Mouse (Mus musculus): ENCODE data around the gene Asic2. TPM values are rescaled to one million over a fixed set of nuclear protein-coding genes. Genes with fewer than 3 reads are reported as not detected.

Gene Asic2
- 1.7 and 2.0 TPM in 2 replicates for polyA plus RNA-seq (2016; fragmentation: Nextera tagmentation; extraction: Ambion mirVana)

DNA sequence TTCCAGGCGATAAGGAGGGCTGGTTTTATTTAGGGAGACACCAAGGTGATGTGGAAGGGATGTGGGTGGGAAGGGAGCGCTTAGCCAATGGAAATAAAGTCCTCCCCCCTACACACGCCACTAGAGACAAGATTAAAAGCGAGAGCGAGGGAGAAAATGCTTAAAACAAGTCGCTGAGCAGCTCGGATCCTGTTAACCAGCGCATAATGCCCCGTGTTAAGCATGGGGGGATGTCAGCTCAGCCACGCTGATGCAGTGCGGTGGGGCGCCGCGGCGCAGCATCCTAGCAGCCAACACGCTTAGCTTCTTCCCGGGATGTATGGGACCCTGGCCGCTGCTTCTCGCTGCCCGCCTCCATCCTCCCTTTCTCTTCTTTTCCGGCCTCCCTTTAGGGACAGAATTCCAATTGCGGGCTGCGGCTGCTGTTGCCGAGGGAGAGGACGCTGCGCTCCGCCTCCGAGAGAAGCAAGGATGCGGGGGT lies at the start of gene Asic2:
Asic2 (minus strand) TSS at position 57 of the 481 bp plus-strand sequence.
- H3K4me3 ChIP-seq = peak within 1 kb of the TSS; percentile 57
- WGBS = under 1% methylated on average over 29 of the region's 29 CpGs
- peak; percentile 42 for DNase-seq (ENCODE audit: low spot score)
- peaks cover 64% of the 10 kb centered on the region for H3K27me3 ChIP-seq (ENCODE audit: low read depth, poor library complexity, severe bottlenecking)
- H3K4me1 ChIP-seq = peaks cover 35% of the 10 kb centered on the region
- H3K36me3 ChIP-seq = no peaks in the 10 kb centered on the region
- no peaks in the 10 kb centered on the region for H3K9me3 ChIP-seq (replicated peaks)
- peak within 1 kb of the TSS; percentile 68 for H3K27ac ChIP-seq (replicated peaks)

DNA sequence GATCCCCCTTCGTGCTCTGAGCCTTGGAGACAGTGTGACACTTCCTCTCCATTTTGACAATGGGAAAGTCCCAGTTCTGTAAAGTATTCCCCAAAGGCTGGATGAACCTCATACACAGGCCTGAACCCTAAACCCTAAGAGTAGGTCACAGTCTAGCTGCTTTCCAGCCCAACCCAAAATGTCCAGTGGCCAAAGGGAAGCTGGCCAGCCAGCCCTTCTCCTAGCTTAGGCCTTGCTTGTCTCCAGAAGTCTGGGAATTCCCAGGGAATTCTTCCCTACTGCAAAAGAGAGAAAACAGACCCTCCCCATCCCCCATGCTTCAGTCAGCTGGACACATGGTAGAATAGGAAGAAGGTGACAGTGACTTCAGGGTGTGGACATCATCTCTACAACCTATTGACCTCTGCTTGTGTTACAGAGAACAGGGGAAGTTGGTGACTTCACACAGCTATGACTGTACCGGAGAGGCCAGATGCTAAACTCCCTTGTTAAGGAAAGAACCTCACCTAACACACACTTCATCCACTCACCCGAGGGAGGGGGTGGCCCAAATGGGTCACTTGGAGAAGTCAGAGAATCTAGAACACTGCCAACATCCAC lies 48.0 kb upstream of the Asic2 start:
- Histone ChIP-seq H3K36me3 (no peaks in the 10 kb centered on the region), H3K27ac (replicated peaks) (no peak overlapping the region), H3K27me3 (ENCODE audit: low read depth, poor library complexity, severe bottlenecking) (no peaks in the 10 kb centered on the region), H3K9me3 (replicated peaks) (no peaks in the 10 kb centered on the region), H3K4me3 (no peak overlapping the region), H3K4me1 (0 out of 2 replicates have a peak, but pooled peaks cover 2% of the 10 kb centered on the region)
- no peak for DNase-seq (ENCODE audit: low spot score)
- 86% methylated on average over 3 of the region's 3 CpGs for WGBS

DNA sequence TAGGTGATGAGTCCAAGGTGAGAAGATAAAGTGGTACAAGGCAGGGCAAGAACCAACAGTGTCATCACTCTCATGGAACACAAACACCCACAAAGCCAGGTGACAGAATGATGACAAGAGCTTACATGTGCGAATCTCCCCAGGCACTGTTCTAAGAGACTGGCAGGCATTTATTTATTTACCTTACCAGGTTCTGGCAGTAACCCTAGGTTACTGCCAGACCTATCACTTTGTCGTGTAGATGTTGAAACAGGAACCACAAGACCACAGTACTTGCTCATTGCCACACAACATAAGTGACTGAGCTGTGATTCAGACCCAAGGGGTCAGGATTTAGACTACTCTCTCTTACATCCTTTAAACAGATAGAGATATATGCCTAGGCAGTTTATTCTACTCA lies 46.8 kb upstream of the Asic2 start:
- 80% methylated on average over 2 of the region's 2 CpGs for WGBS
- no peak for DNase-seq (ENCODE audit: low spot score)
- no peaks in the 10 kb centered on the region for H3K9me3 ChIP-seq (replicated peaks)

DNA sequence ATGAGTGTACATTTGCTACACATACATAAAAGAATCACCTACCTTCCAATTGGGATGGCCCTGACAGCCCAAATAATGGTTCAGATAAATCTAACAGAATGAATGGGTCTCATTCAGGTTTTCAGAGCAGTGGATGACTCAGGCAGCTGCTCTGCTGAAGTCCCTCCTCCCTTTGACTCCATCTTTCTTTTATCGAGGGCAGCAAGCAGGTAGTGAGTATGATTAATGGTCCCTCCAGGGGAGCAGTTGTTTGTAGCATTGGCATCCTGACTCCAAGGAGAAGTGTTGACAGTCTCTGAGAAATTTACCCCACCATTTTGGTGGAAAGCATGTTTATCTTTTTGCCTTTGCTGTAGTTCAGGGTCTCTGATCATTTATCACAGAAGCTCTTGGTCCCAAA lies 45.5 kb upstream of the Asic2 start:
- DNase-seq (ENCODE audit: low spot score) = no peak
- no peaks in the 10 kb centered on the region for H3K36me3 ChIP-seq
- 0 out of 2 replicates have a peak, but pooled peaks cover 3% of the 10 kb centered on the region for H3K4me1 ChIP-seq
- H3K27ac ChIP-seq (replicated peaks) = no peak overlapping the region
- WGBS = 89% methylated on average over 1 of the region's 1 CpGs
- H3K9me3 ChIP-seq (replicated peaks) = no peaks in the 10 kb centered on the region
- H3K27me3 ChIP-seq (ENCODE audit: low read depth, poor library complexity, severe bottlenecking) = no peaks in the 10 kb centered on the region
- no peak overlapping the region for H3K4me3 ChIP-seq

More for the DNA sequence above, 46.8 kb upstream of the Asic2 start:
- no peak overlapping the region for H3K4me3 ChIP-seq
- H3K27me3 ChIP-seq (ENCODE audit: low read depth, poor library complexity, severe bottlenecking) = no peaks in the 10 kb centered on the region
- 0 out of 2 replicates have a peak, but pooled peaks cover 3% of the 10 kb centered on the region for H3K4me1 ChIP-seq
- no peaks in the 10 kb centered on the region for H3K36me3 ChIP-seq
- H3K27ac ChIP-seq (replicated peaks) = no peak overlapping the region

DNA sequence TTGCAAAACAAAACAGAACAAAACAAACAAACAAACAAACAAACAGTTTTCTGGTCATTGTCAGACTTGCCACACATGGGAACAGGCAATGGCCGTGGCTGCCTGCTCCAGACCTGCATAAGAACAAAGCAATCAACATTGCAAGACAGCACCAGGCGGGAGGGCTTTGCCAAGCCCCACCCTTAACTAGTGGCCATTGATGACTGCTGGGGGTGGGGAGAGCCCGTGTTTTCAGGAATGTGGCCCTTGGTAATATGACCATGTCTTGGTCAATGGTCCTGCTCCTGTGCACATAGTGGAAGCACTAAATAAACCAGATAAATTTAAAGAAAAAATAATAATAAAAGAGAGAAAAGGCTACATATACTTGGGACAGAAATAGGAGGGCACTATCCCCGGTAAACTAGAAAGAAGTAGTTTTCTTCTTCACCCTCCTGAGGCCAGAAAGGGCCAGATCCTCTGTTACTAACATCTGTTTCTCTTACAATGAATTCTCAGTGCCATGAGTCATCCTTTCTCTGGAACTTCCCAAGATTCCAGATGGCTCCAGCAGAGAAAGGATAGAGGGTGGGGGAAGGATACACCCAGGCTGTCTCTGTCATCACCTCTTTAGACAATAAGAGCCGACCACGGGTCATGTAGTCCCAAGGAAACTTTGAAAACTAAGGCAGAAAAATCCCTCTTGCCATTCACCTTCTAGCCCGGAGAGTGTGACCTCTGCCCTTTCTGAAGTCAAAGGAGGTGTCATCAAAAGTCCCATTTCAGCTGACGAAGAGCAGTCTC lies 43.3 kb upstream of the Asic2 start:
- Histone ChIP-seq H3K36me3 (no peaks in the 10 kb centered on the region), H3K4me3 (no peak overlapping the region), H3K4me1 (peaks cover 7% of the 10 kb centered on the region; the same call in 1 of the 2 replicates), H3K27ac (replicated peaks) (no peak overlapping the region), H3K27me3 (ENCODE audit: low read depth, poor library complexity, severe bottlenecking) (no peaks in the 10 kb centered on the region), H3K9me3 (replicated peaks) (no peaks in the 10 kb centered on the region)
- no peak for DNase-seq (ENCODE audit: low spot score)
- 74% methylated on average over 8 of the region's 8 CpGs for WGBS

DNA sequence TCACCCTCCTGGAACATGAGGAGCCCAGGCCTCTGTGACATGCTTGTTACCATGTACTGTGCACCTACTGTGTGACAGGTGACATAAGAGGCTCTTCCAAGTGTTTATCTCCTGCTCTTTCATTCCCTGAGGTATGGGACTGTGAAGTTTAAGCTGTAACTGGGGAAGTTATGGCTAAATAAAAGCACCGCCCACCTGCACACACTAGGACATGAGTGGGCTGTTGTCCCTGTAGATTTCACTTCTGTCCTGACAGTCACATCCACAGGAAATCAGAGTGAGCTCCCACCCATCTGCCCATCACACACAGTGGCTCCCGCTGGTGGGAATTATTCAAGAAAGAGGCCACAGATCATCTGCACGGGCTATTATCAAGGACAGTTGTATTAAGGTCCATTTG lies 41.9 kb upstream of the Asic2 start:
- WGBS = 89% methylated on average over 3 of the region's 3 CpGs
- DNase-seq (ENCODE audit: low spot score) = no peak
- Histone ChIP-seq H3K9me3 (replicated peaks) (no peaks in the 10 kb centered on the region), H3K4me3 (no peak overlapping the region), H3K36me3 (no peaks in the 10 kb centered on the region), H3K27ac (replicated peaks) (no peak overlapping the region), H3K4me1 (peaks cover 7% of the 10 kb centered on the region; the same call in 1 of the 2 replicates), H3K27me3 (ENCODE audit: low read depth, poor library complexity, severe bottlenecking) (no peaks in the 10 kb centered on the region)

DNA sequence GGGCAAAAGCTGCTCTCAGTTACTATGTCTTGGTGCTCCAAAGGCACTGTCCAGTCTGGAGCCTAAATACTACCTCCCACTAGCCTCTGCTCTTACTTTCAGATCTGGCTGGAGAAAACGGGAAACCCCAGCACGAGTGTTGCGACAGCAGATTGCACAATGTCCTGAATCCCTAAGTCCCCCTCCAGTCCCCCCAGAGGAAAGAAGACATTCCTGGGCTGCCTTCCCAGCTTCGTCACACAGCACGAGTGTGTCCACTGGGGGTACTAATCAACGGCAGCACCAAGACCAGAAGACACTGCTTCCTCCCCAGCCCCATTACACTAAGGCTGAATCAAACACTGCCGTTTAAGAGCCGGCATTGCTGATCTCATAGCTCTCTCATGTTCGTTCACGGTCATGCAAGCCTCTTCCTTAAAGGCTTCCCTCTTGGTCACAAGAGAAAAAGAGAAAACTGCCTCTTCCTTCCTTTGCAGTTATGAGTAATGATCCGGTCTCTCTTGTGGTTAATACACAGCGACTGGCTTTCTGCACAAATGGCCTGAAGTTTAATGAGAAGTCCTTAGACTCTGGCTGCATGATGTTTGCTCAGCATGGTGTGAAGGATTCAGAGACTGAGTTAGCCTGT lies 38.7 kb upstream of the Asic2 start:
- no peak for DNase-seq (ENCODE audit: low spot score)
- no peak overlapping the region for H3K27ac ChIP-seq (replicated peaks)
- WGBS = 76% methylated on average over 12 of the region's 12 CpGs

DNA sequence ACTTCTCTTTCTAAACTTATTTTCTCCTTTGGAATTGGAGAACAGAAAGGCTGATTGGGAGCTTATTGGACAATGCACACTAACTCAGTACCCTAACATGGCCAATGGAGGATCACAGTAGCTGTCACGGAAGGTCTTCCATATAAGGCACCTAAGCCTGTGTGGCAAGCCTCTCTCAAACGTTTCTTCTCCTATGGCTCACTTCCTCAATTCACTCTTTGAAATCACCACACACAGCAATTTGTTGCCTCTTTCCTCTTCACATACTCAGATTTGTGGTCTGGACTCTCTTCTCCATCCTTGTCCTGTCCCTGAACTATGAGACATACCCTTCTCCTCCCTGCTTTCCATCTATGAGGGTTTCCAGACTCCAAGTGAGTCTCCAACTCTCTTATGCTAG lies 36.6 kb upstream of the Asic2 start:
- DNase-seq (ENCODE audit: low spot score) = no peak
- no peak overlapping the region for H3K27ac ChIP-seq (replicated peaks)
- no peaks in the 10 kb centered on the region for H3K36me3 ChIP-seq
- no peaks in the 10 kb centered on the region for H3K27me3 ChIP-seq (ENCODE audit: low read depth, poor library complexity, severe bottlenecking)
- H3K4me1 ChIP-seq = peaks cover 4% of the 10 kb centered on the region; the same call in 1 of the 2 replicates
- H3K4me3 ChIP-seq = no peak overlapping the region
- no peaks in the 10 kb centered on the region for H3K9me3 ChIP-seq (replicated peaks)
- 70% methylated on average over 2 of the region's 2 CpGs for WGBS

More for the DNA sequence above, 38.7 kb upstream of the Asic2 start:
- no peaks in the 10 kb centered on the region for H3K9me3 ChIP-seq (replicated peaks)
- no peak overlapping the region for H3K4me3 ChIP-seq
- no peaks in the 10 kb centered on the region for H3K27me3 ChIP-seq (ENCODE audit: low read depth, poor library complexity, severe bottlenecking)
- H3K36me3 ChIP-seq = no peaks in the 10 kb centered on the region
- peaks cover 7% of the 10 kb centered on the region; the same call in 1 of the 2 replicates for H3K4me1 ChIP-seq

DNA sequence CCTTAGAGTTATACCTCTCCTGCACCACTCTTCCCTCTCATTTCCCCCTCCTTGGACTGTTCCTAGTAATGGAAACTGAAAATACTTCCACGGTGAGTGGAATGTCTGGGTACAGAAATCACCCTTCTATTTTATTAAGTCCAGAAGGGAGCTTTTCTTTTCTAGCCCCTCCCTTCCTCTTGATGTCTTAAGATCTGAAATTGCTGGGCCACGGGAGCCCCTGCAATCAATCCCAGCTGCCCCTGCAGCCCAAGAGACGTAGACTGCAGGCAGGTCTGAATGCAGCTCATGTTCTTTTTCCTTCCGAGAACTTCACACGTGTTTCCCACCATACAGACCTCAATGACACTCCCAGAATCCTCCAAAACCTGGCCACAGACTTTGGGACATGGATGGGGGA lies 32.3 kb upstream of the Asic2 start:
- Histone ChIP-seq H3K4me1 (no peaks in the 10 kb centered on the region), H3K4me3 (no peak overlapping the region), H3K27ac (replicated peaks) (no peak overlapping the region), H3K36me3 (no peaks in the 10 kb centered on the region), H3K9me3 (replicated peaks) (no peaks in the 10 kb centered on the region), H3K27me3 (ENCODE audit: low read depth, poor library complexity, severe bottlenecking) (no peaks in the 10 kb centered on the region)
- WGBS = 72% methylated on average over 5 of the region's 5 CpGs
- no peak for DNase-seq (ENCODE audit: low spot score)

DNA sequence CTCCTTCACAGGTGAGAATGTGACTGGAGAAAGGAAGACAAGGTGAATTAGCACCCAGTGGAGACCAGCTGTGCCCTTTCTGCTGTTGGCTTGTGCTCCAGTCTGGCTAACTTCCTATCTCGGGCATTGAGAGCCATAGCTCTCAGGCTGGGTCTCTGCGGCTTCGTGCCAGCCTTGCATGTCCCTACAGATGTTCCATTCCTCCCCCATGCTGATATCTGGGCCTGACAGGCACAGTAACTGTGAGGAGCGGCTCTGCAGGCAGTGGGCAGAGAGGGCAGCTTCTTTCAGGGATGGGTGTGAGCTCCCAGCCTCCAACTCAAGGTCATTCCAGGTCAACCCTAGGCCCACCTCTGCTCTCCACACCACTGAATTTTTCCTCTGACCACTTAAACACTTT lies 31.2 kb upstream of the Asic2 start:
- DNase-seq (ENCODE audit: low spot score) = no peak
- no peak overlapping the region for H3K4me3 ChIP-seq
- no peaks in the 10 kb centered on the region for H3K27me3 ChIP-seq (ENCODE audit: low read depth, poor library complexity, severe bottlenecking)
- H3K4me1 ChIP-seq = no peaks in the 10 kb centered on the region
- no peaks in the 10 kb centered on the region for H3K36me3 ChIP-seq
- H3K9me3 ChIP-seq (replicated peaks) = no peaks in the 10 kb centered on the region
- H3K27ac ChIP-seq (replicated peaks) = no peak overlapping the region
- WGBS = 80% methylated on average over 4 of the region's 4 CpGs

DNA sequence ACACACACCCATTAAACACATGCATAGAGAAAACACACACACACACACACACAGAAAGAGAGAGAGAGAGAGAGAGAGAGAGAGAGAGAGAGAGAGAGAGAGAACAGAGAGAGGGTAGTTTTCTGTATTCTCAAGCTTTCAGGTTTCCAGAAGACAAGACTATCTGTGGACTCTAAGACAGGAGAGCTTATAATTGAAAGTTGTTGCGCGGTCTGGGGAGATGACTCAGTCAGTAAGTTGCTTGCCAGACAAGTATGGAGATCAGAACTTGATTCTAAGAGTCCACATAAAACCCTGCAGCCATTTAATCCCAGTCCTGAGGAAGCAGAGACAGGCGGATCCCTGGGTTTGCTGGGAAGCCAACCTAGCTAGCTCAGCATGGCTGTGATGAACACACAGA lies 30.4 kb upstream of the Asic2 start:
- no peaks in the 10 kb centered on the region for H3K9me3 ChIP-seq (replicated peaks)
- H3K27ac ChIP-seq (replicated peaks) = no peak overlapping the region
- H3K27me3 ChIP-seq (ENCODE audit: low read depth, poor library complexity, severe bottlenecking) = no peaks in the 10 kb centered on the region
- H3K36me3 ChIP-seq = no peaks in the 10 kb centered on the region
- H3K4me1 ChIP-seq = no peaks in the 10 kb centered on the region
- no peak overlapping the region for H3K4me3 ChIP-seq
- no peak for DNase-seq (ENCODE audit: low spot score)
- 87% methylated on average over 3 of the region's 3 CpGs for WGBS

DNA sequence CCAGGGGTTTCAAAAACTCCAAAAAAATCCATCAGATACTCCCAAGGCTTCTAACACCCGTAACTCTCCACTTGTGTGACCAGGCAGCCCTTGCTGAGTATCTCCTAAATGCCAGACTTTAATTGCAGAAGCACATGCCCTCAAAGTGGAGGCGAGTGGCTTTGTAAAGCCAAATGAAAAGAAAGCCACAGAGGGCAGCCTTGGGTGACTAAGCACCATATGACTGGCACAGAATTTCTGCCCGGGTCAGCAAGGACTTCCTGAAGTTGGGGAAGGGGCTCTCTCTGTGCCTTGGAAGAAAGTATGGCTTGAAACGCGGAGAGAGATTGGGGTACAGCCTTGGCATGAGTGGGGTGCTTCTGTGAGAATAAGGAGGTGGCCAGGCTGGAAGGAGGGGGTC lies 28.8 kb upstream of the Asic2 start:
- H3K4me1 ChIP-seq = no peaks in the 10 kb centered on the region
- H3K27ac ChIP-seq (replicated peaks) = no peak overlapping the region
- DNase-seq (ENCODE audit: low spot score) = no peak
- H3K27me3 ChIP-seq (ENCODE audit: low read depth, poor library complexity, severe bottlenecking) = no peaks in the 10 kb centered on the region
- no peaks in the 10 kb centered on the region for H3K9me3 ChIP-seq (replicated peaks)
- WGBS = 82% methylated on average over 5 of the region's 5 CpGs
- H3K36me3 ChIP-seq = no peaks in the 10 kb centered on the region
- no peak overlapping the region for H3K4me3 ChIP-seq
